Mouse (Mus musculus) liver, adult (tissue): ENCODE measurements around the gene Hcar1.

Source experiments
- GATA4 ChIP-seq: IDR thresholded peaks from 2 replicates; pipeline ENCODE4 v1.6.1; 2014; ENCODE audit warnings: mild to moderate bottlenecking, low read length; ENCODE audit not compliant: insufficient replicate concordance

Gene Hcar1

GRCm38 (mm10) chr5:123879928-123880327 is at the start of gene Hcar1:
Gene Hcar1, minus strand, starts transcription at chr5:123880020.
- no peak for TF ChIP-seq GATA4

DNA sequence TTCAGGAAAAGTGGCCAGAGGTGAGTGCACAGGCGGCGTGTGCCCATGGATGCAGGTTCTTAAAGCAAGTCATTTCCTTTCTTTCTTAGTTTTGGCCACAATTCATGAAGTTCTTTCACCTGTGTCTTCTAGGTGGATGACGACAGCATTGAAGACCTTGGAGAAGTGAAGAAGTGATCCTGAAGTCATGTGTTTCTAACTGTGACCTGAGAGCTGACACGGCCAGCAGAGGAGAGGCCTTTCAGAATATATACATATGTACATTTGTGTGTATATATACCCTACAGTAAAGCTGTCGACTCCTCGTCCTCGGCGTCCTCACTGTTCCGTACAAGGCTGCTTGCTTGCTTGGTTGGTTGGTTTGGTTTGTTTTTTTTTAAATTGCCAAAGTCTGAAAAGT is 47.3 kb upstream of the Hcar1 start, which contains the start of gene Gm43518:
TSS of gene Gm43518 (plus strand) at position 301 of the 400 bp plus-strand sequence.
- TF ChIP-seq GATA4: no peak

- no peak for TF ChIP-seq GATA4
These were observed 42.3 kb upstream of the Hcar1 start for GRCm38 (mm10) chr5:123922112-123922511.

DNA sequence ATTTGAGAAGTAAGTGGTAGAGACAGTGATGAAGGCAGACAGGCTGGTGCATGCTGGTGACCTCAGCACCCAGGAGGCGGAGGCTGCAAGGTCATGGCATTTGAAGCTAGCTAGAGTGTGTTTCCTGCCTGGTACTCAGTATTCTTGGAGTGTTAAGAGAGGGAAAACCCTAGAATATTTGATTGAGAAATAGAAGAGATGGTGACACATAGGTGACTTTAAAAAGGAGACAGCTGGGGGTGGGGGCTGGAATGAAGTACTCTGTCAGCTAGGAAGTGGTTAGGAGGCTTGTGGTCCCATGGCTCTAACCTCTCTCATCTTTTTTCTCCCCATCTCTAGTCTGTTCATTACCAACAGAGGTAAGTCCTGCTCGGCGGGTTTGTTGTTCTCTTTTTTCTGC is 35.0 kb upstream of the Hcar1 start:
- TF ChIP-seq GATA4: no peak

GRCm38 (mm10) chr5:123907631-123907977 is 27.8 kb upstream of the Hcar1 start:
- TF ChIP-seq GATA4: no peak

GRCm38 (mm10) chr5:123906976-123907630 is 27.3 kb upstream of the Hcar1 start, which contains the start of gene Denr:
Gene Denr, plus strand, starts transcription at chr5:123907175.
- TF ChIP-seq GATA4: peak; percentile 66; the same call in 1 of the 2 replicates

DNA sequence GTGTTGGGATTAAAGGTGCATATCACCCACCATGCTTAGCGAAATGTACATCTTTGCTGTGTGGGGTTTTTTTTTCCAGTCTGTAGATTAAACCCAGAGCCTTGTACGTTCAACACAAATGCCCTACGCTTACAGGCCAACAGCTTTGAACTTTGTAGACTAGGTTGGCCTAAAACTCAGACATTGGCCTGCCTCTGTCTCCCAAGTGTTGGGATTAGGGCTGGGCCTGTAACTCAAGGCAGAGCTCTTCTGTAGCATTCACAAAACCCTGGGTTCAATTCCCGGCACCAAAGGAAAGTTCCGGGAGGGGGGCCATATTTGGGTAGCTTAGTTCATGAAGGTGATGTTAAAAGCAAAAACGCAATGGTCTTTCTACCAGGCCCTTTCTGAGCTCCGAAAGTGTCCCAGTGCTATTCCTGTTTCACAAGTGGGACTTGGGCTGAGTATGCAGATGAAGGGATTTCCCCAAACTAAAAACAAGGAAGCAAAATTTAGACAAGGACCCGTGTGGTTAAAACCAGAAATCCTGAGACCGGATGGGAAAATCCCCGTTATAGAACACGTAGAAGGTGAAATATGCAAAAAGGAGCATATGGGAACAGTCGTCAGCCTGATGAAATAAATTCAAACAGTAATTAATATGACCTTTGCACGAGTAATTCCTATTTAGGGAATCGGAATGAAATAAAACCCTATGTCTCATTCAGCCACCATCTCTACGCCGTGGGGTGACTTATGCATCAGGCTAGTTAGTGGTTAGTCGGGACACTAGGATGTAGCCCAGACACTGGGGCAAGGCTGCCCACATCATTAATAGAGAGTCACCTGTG is 26.5 kb upstream of the Hcar1 start:
- TF ChIP-seq GATA4: no peak

DNA sequence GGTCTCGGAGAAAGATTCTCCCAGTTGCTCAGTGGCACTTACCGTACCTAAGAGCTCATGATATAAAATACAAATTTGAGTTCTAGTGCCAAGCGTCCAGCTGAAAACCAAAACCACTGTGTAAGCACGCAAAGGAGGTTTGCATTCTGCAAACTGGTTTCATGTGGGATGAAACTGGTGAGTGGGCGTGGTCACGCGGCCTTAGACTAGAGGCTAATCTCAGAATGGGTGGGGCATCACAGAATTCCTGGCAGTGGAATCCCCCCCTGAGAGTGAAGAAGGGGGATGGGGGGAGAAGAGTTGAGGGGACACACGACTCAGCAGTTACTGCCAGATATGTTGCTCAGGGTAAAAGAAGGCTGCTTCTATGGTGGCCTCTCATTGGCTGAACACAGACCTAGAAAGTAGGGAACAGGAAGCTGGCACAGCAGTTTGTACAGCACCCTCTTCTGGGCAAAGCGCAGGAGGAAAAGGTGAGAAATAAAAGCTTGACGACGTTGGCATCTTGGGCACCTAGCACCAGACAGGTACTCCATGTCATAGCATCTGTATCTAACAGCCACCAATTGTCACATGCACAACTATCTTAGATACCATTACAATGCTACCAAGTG is 24.3 kb upstream of the Hcar1 start:
- TF ChIP-seq GATA4: no peak

DNA sequence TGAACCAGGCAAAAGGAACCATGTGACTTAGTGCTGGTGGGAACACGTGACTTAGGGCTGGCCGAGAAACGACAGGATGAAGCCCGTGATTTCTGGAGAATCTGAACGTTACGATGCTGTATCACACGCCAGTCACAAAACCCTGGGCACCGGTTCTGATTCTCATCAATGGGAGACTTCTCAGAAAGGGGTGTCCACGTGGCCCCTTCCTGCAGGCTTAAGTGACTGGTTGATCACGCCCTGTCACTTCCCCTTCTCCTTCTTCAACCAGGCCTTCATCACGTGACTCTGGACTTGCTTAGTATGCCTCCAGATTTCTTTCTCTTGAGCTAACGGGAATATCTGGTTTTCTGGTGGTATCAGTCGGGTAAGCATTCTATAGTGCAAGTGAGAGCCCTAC is 17.5 kb upstream of the Hcar1 start:
- TF ChIP-seq GATA4: no peak

DNA sequence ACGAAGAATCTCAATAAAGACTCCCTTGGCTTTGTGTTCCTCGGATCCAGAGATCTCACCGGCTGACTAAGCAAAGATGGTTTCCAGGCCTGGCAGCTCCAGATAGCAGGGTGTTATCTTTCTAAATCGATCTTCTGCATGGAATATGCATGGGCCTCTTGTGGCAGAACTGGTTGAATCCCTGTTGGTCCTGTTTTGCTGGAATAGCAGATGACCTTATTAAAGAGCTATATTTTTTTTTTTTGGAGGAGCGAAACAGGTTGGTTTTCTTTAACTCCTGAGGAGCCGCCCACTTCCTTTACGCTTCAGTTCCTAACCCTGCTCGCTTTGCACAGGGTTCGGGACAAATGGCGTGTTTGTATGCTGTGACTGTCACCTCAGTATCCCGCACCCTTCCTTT is 16.6 kb upstream of the Hcar1 start:
- no peak for TF ChIP-seq GATA4

DNA sequence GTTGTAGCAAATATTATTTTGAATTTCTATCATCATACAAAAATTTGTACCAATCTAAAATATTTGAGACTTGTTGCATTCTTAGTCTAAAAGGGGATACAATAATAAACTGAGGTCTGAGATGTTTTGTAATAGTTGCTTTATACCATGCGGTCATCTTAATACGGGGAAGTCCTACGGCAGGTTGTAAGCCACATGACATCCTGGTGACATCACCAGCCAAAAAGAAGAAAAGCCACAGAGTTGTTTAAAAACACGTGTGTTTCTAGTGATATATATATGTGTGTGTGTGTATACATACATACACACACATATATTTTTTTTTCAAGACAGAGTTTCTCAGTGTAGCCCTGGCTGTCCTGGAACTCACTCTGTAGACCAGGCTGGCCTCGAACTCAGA is 13.7 kb upstream of the Hcar1 start:
- no peak for TF ChIP-seq GATA4

DNA sequence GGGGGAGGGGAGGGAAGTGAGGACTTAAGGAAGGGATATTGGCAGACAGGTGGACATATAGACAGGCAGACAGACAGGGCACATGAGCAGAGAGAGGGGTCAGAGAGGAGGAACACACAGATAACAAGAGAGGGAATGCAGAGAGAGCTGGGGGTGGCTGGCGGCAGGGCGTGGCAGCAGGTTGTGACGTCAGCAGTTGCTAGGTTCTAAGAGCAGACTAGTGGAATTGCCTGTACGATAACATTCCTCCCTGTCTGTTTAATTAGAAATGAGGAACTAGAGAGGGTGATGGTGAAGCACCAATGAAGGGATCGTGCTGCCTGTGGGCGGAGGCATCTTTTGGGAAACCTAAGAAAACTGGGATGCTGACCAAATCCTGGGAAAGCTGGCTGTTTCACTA is 11.8 kb upstream of the Hcar1 start:
- no peak for TF ChIP-seq GATA4

DNA sequence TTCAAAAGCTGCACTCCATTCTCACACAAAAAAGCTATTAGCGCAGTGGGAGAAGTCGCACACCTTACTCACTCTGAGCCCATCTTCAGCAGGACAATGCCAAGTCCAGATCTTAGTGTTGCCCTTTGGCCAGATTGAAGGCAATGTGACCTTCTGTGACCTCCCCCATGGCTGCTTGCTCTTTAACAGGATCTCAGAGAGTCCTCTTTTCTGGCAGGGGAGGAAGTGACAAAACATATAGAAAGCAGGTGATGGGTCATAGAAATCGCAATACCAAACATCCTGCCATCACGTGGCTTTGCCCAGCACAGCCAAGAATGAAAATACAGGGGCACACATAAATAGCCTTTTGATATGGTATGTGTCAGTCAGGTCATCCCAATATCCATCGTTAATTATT is 11.2 kb upstream of the Hcar1 start:
- no peak for TF ChIP-seq GATA4

DNA sequence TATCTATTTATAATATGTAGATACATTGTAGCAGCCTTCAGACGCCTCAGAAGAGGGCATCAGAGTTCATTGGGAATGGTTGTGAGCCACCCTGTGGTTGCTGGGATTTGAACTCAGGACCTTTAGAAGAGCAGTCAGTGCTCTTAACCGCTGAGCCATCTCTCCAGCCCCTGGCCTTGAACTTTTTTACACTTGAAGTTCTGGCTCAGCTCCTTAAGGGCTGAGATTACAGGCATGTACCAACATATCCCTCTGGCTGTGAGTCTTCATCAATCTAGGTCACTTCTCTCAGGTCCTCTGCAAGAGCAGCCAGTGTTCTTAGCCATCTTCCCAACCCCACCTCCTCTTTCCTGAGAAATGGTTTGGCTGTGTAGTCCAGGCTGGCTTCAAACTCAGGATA is 10.5 kb upstream of the Hcar1 start:
- no peak for TF ChIP-seq GATA4

DNA sequence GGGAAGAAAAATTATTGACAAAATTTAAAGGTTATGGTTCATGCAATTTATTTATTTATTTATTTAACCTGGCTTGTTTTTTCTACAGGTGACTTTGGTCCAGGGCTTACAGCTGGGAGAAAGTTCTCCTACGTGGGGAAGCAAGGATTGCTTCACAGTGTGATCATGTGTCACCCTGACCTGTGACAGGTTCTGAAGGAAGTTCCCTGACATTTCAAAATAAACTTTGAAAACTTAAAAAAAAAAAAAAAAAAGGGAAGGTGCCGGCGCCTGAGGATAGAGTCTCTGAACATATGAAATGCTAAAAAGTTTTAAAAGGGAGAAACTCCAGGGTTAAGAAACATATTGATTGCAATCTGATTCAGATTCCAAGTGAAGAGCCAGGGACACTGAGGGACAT is 6.5 kb upstream of the Hcar1 start:
- no peak for TF ChIP-seq GATA4

GRCm38 (mm10) chr5:123884332-123884731 is 4.5 kb upstream of the Hcar1 start:
- TF ChIP-seq GATA4: no peak
